Mouse (Mus musculus): ENCODE results near the gene Ankrd63. TPM values are rescaled to one million over a fixed set of nuclear protein-coding genes. Genes with fewer than 3 reads are reported as not detected.

Gene Ankrd63
- polyA plus RNA-seq, 1 experiment from 2014 or later, result 0.06 TPM

DNA sequence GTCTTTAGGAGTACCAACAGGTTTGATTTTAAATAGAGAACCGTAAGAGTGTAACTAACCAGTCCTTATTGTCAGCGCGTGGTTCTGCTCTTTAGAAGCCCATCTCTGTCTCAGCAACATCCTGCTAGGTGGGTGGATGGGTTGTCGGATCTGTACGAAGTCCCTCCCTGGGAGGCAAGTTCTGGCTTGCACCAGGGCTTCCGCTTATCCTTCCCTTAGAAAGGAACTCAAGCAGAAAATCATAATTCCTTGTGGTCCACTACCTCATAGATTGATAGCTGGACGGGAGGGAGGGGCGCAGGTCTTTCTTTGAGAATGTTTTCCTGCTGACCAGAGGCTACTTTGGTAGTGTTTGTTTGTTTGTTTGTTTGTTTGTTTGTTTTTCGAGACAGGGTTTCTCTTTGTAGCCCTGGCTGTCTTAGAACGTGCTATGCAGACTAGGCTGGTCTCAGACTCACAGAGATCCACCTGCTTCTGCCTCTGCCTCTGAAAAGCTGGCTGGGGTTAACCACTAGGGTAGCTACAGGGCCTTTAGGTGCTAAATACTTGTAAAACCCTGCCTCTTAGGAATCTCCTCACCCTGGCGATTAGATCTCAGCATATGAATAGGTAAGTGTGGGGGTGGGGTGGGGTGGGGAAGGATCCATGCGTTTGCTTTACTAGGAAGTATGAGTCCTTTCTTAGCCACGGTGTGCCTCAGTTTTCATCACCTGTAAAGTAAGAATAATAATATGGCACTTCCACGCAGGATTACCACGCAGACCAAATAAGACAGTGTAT lies 29.9 kb downstream of the Ankrd63 start:
- Histone ChIP-seq H3K36me3 (ENCODE audit: control insufficient read depth, insufficient read depth, low read length) (no peaks in the 10 kb centered on the region), H3K4me2 (ENCODE audit: low read depth, low read length) (no peak overlapping the region), H3K27me3 (ENCODE audit: control insufficient read depth, insufficient read depth, low read length) (peaks cover 32% of the 10 kb centered on the region), H3K4me3 (replicated peaks; ENCODE audit: low read length) (no peak overlapping the region), H3K9me3 (replicated peaks; ENCODE audit: control insufficient read depth, low read length) (no peaks in the 10 kb centered on the region), H3K9ac (ENCODE audit: low read length) (no peak overlapping the region), H3K4me1 (ENCODE audit: control insufficient read depth, insufficient read depth, low read length) (peaks cover 10% of the 10 kb centered on the region), H3K27ac (ENCODE audit: low read length) (no peak overlapping the region)
- no peak for ATAC-seq (ENCODE audit: insufficient read depth, low FRiP score)
- 29% methylated on average over 15 of the region's 15 CpGs for WGBS

GRCm38 (mm10) chr2:118671728-118672127 lies 32.0 kb downstream of the Ankrd63 start:
- no peak overlapping the region for H3K9ac ChIP-seq (ENCODE audit: low read length)
- no peaks in the 10 kb centered on the region for H3K9me3 ChIP-seq (replicated peaks; ENCODE audit: control insufficient read depth, low read length)
- H3K27ac ChIP-seq (ENCODE audit: low read length), result no peak overlapping the region
- peaks cover 17% of the 10 kb centered on the region for H3K27me3 ChIP-seq (ENCODE audit: control insufficient read depth, insufficient read depth, low read length)
- H3K4me1 ChIP-seq (ENCODE audit: control insufficient read depth, insufficient read depth, low read length), result 0 out of 2 replicates have a peak, but pooled peaks cover 5% of the 10 kb centered on the region
- H3K4me2 ChIP-seq (ENCODE audit: low read depth, low read length), result no peak overlapping the region
- H3K36me3 ChIP-seq (ENCODE audit: control insufficient read depth, insufficient read depth, low read length), result no peaks in the 10 kb centered on the region
- WGBS, result 67% methylated on average over 1 of the region's 1 CpGs
- H3K4me3 ChIP-seq (replicated peaks; ENCODE audit: low read length), result no peak overlapping the region
- no peak for ATAC-seq (ENCODE audit: insufficient read depth, low FRiP score)

- ATAC-seq (ENCODE audit: insufficient read depth, low FRiP score), result peak; percentile 32; the same call in 1 of the 2 replicates
- 23% methylated on average over 2 of the region's 2 CpGs for WGBS
- no peaks in the 10 kb centered on the region for H3K9me3 ChIP-seq (replicated peaks; ENCODE audit: control insufficient read depth, low read length)
Measured at GRCm38 (mm10) chr2:118669785-118670184, 34.0 kb downstream of the Ankrd63 start.

GRCm38 (mm10) chr2:118669245-118669644 lies 34.5 kb downstream of the Ankrd63 start:
- H3K9ac ChIP-seq (ENCODE audit: low read length), result no peak overlapping the region
- peaks cover 6% of the 10 kb centered on the region for H3K4me1 ChIP-seq (ENCODE audit: control insufficient read depth, insufficient read depth, low read length)
- 61% methylated on average over 6 of the region's 6 CpGs for WGBS
- ATAC-seq (ENCODE audit: insufficient read depth, low FRiP score), result no peak
- H3K27ac ChIP-seq (ENCODE audit: low read length), result peak overlapping the region; percentile 33; the same call in 1 of the 2 replicates
- H3K27me3 ChIP-seq (ENCODE audit: control insufficient read depth, insufficient read depth, low read length), result peaks cover 4% of the 10 kb centered on the region; the same call in 1 of the 2 replicates
- no peak overlapping the region for H3K4me3 ChIP-seq (replicated peaks; ENCODE audit: low read length)
- H3K36me3 ChIP-seq (ENCODE audit: control insufficient read depth, insufficient read depth, low read length), result no peaks in the 10 kb centered on the region
- no peaks in the 10 kb centered on the region for H3K9me3 ChIP-seq (replicated peaks; ENCODE audit: control insufficient read depth, low read length)
- H3K4me2 ChIP-seq (ENCODE audit: low read depth, low read length), result no peak overlapping the region

More at GRCm38 (mm10) chr2:118669785-118670184, 34.0 kb downstream of the Ankrd63 start:
- Histone ChIP-seq H3K4me3 (replicated peaks; ENCODE audit: low read length) (no peak overlapping the region), H3K36me3 (ENCODE audit: control insufficient read depth, insufficient read depth, low read length) (no peaks in the 10 kb centered on the region), H3K4me1 (ENCODE audit: control insufficient read depth, insufficient read depth, low read length) (0 out of 2 replicates have a peak, but pooled peaks cover 2% of the 10 kb centered on the region), H3K27me3 (ENCODE audit: control insufficient read depth, insufficient read depth, low read length) (peaks cover 6% of the 10 kb centered on the region; the same call in 1 of the 2 replicates), H3K9ac (ENCODE audit: low read length) (no peak overlapping the region), H3K4me2 (ENCODE audit: low read depth, low read length) (no peak overlapping the region), H3K27ac (ENCODE audit: low read length) (no peak overlapping the region)

DNA sequence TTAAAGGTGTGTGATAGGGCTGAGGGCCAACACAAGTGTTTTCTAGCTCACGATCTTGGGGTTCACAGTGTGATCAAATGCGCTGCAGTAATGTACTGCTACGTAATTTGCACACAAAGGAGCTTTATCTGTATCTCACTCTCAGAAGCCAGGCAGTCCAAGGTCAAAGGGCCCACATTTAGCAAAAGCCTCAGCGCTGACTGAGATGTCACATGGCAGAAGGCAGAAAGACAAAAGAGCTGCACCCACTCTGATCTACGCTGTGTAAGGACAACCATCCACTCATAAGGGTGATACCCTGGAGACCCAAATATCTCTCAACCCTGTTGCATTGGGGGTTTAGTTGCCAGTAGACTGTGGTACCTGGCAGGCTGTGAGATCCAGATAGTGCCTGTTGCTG lies 36.6 kb downstream of the Ankrd63 start:
- 52% methylated on average over 5 of the region's 5 CpGs for WGBS
- H3K9ac ChIP-seq (ENCODE audit: low read length), result no peak overlapping the region
- H3K4me2 ChIP-seq (ENCODE audit: low read depth, low read length), result no peak overlapping the region
- H3K27ac ChIP-seq (ENCODE audit: low read length), result no peak overlapping the region
- peaks cover 22% of the 10 kb centered on the region for H3K4me1 ChIP-seq (ENCODE audit: control insufficient read depth, insufficient read depth, low read length)
- no peaks in the 10 kb centered on the region for H3K9me3 ChIP-seq (replicated peaks; ENCODE audit: control insufficient read depth, low read length)
- no peaks in the 10 kb centered on the region for H3K27me3 ChIP-seq (ENCODE audit: control insufficient read depth, insufficient read depth, low read length)
- ATAC-seq (ENCODE audit: insufficient read depth, low FRiP score), result no peak
- no peak overlapping the region for H3K4me3 ChIP-seq (replicated peaks; ENCODE audit: low read length)
- H3K36me3 ChIP-seq (ENCODE audit: control insufficient read depth, insufficient read depth, low read length), result no peaks in the 10 kb centered on the region

- Histone ChIP-seq H3K27me3 (ENCODE audit: control insufficient read depth, insufficient read depth, low read length) (no peaks in the 10 kb centered on the region), H3K4me3 (replicated peaks; ENCODE audit: low read length) (no peak overlapping the region), H3K4me1 (ENCODE audit: control insufficient read depth, insufficient read depth, low read length) (peaks cover 22% of the 10 kb centered on the region), H3K9me3 (replicated peaks; ENCODE audit: control insufficient read depth, low read length) (no peaks in the 10 kb centered on the region), H3K36me3 (ENCODE audit: control insufficient read depth, insufficient read depth, low read length) (no peaks in the 10 kb centered on the region), H3K4me2 (ENCODE audit: low read depth, low read length) (no peak overlapping the region), H3K27ac (ENCODE audit: low read length) (no peak overlapping the region), H3K9ac (ENCODE audit: low read length) (no peak overlapping the region)
- 80% methylated on average over 4 of the region's 4 CpGs for WGBS
- no peak for ATAC-seq (ENCODE audit: insufficient read depth, low FRiP score)
Measured at GRCm38 (mm10) chr2:118665616-118666015, 38.1 kb downstream of the Ankrd63 start.

- H3K4me3 ChIP-seq (replicated peaks; ENCODE audit: low read length), result no peak overlapping the region
- H3K36me3 ChIP-seq (ENCODE audit: control insufficient read depth, insufficient read depth, low read length), result no peaks in the 10 kb centered on the region
- no peaks in the 10 kb centered on the region for H3K9me3 ChIP-seq (replicated peaks; ENCODE audit: control insufficient read depth, low read length)
- H3K4me1 ChIP-seq (ENCODE audit: control insufficient read depth, insufficient read depth, low read length), result peaks cover 25% of the 10 kb centered on the region
- no peaks in the 10 kb centered on the region for H3K27me3 ChIP-seq (ENCODE audit: control insufficient read depth, insufficient read depth, low read length)
- no peak overlapping the region for H3K4me2 ChIP-seq (ENCODE audit: low read depth, low read length)
- no peak for ATAC-seq (ENCODE audit: insufficient read depth, low FRiP score)
- no peak overlapping the region for H3K9ac ChIP-seq (ENCODE audit: low read length)
- no peak overlapping the region for H3K27ac ChIP-seq (ENCODE audit: low read length)
- 55% methylated on average over 3 of the region's 3 CpGs for WGBS
Measured at GRCm38 (mm10) chr2:118664975-118665516, 38.7 kb downstream of the Ankrd63 start.

DNA sequence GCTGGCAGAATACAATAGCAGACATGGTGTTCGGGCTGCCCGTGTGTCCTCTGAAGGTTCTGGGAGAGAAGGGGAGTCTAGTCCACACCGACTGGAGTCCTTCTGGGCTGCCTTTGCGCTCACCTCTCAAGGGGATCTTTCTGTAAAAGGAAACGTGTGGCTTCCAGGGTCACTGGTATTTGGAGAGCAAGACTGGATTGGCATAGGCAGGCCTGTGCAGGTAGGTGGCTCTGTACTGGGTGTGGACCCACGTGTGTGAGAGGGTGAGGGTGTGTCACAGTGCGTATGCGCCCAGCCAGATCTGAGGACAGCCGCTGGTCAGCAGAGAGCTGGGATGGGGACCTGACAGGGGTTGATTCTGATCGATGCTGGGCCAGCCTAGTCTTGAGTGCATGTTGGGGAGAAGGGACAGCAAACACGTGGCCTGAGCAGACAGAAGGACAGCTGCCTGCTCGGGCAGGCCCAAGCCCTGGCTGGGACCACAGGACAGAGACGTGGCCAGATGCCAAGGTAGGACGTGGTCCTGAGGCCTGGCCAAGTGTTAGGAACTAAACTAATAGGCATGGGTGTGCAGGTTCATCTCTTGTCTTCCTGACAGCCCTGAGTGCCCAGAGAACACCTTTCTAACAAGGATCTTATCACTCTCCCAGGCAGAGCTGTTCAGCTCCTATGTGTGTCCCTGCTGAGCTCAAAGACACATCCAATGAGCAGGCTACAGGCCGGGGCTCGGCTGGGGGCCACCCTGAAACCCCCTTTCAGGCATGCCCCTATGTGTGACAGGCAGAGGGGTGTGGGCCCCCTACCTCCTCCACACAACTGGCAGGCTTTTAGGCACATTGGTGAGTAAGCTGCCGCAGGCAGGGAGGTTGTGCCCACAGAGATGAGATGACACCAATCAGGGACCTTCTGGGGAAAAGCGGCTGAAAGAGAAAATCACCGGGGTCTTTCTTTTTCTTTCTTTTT lies 39.7 kb downstream of the Ankrd63 start:
- Histone ChIP-seq H3K27ac (ENCODE audit: low read length) (peak overlapping the region; percentile 84), H3K9ac (ENCODE audit: low read length) (peak overlapping the region; percentile 67)
- 53% methylated on average over 19 of the region's 19 CpGs for WGBS

More for the DNA sequence above, 39.7 kb downstream of the Ankrd63 start:
- peak overlapping the region; percentile 68 for H3K4me2 ChIP-seq (ENCODE audit: low read depth, low read length)
- H3K27me3 ChIP-seq (ENCODE audit: control insufficient read depth, insufficient read depth, low read length), result no peaks in the 10 kb centered on the region
- peak overlapping the region; percentile 47 for H3K4me3 ChIP-seq (replicated peaks; ENCODE audit: low read length)
- ATAC-seq (ENCODE audit: insufficient read depth, low FRiP score), result peak; percentile 84
- peaks cover 32% of the 10 kb centered on the region for H3K4me1 ChIP-seq (ENCODE audit: control insufficient read depth, insufficient read depth, low read length)
- H3K36me3 ChIP-seq (ENCODE audit: control insufficient read depth, insufficient read depth, low read length), result no peaks in the 10 kb centered on the region
- no peaks in the 10 kb centered on the region for H3K9me3 ChIP-seq (replicated peaks; ENCODE audit: control insufficient read depth, low read length)

Data from stomach, embryonic 16.5 days (tissue).